Mouse (Mus musculus) R1 (cell line): ENCODE results near the gene Kdm4a.

Source experiments
- DNase-seq: peaks from one replicate; pipeline ENCODE4 v3.0.0-alpha.2; 2018; ENCODE audit warnings: low read depth, low spot score

Gene Kdm4a

DNA sequence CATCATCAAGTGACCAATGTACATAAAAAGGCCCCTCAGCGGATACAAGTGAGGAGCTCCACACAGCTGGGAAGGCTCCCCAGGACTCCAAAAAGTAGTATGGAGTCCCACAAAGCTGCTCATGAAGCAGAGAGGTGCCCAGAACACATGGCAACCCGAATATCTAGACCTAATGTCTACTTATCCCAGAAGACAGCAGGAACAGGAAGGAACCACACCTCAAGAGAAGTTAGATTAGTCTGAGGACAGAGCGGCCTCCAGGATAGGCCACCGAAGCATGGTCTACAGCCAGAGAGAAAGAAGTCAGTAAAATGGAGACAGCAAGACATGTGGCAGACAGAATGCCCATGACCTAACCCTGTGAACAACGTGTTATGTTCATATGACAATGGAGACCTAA is 25.0 kb downstream of the Kdm4a start:
- no peak for DNase-seq

- DNase-seq, result no peak
Observed at GRCm38 (mm10) chr4:118152020-118152785, 27.6 kb downstream of the Kdm4a start.

- no peak for DNase-seq
Observed at GRCm38 (mm10) chr4:118150804-118151203, 29.0 kb downstream of the Kdm4a start.

DNA sequence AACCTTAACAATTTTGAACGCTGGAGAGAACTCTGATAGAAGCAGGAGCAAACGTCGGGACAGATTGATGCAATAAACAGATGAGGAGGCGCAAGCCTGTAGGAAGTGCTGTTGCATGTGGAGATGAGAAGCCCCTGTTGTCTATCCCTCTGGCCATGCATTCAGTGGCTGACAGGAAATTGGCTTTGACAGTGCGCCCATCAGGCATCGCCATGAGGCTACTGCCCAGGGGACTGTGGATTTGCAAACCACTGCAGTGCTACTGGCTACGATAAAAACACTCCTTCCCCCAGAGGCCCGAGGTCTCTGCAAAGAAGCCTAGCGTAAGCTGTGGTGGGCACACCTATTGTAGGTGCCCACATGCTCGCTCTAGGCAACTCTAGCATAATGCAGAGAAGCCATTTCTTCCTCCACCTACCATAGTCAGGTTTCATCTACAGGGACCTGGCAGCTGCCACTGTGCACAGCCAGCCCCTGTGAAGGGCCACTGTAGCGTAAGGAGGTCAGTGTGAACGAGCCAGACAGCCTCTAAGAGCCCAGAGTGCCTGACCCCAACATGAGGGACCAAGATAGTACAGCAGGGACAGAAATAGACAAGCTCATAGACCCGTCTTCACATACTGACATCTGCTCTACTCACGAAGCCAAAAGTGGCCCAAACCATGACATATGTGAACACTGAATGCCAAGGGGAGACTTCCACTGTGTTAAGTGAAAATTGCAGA is 29.7 kb downstream of the Kdm4a start:
- no peak for DNase-seq

- no peak for DNase-seq
Observed at GRCm38 (mm10) chr4:118149055-118149576, 30.7 kb downstream of the Kdm4a start.

DNA sequence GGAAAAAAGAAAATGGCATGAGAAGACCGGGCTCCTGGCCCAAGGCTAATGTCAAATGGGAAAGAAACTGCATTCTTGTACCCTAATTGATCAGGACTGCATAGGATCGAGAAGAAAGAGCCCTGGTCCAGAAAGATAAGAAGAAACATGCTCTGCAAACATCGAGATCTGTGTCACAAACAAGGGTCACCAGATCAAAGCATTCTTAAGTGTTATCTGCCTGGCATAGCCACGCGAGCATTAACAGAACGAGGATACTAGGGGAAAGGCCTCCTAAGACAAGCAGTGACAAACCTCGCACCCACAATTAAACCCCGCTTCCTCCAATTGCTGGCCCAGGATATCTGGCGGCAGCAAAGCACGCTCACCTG is 31.5 kb downstream of the Kdm4a start:
- no peak for DNase-seq

DNA sequence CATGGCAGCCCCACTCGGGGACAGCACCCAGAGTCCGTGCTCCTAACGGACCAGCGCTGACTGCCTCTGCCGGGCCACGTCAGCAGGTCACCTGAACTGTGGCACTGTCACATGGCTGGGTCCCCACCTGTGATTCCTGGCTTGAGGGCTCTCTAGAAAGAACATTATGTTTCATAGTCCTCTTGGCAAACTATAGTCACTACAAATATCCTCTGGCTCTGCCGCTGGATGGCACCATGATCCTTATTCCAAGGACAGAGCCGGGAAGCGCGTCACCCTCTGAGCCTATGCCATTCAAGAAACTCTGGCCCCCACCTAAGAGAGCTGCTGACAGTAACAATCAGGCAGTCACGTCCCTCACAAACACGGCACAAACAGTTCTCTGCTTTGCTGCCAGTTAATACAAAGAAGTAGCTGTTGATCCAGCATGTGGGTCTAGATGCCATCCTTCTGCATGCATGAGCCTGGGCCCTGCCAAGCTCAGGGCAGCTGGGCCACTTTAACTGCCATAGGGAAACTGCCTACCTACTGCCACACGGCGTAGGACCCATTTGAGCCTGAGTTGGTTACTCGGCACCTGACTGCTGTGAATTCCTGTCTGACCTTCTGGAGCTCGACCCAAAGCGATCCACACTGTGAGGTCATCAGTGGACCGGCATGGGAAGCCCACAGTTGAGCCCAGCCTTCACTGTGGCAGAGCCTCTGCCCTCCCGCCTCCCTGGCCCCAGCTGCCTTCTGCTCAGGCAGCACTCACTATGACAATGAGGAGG is 32.1 kb downstream of the Kdm4a start:
- DNase-seq, result no peak

DNA sequence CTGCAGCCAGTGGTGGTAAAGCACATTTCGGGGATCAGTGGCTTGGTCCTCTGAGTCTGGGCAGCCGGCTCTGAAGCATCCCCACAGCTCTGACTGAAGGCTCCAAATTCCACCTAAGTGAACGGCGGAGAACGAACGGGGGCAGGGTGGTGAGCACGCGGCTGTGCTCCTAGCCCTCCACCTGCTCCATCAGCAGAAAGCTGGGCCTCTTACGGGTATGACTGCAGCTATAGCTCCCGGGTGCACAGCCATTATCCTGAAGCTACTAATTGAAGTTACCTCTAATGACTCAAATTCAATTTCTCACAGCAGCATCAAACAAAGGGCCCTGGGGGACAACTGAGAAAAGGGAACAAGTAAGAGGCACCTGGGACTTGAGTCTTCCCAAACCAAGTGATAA is 32.8 kb downstream of the Kdm4a start:
- DNase-seq, result no peak

- no peak for DNase-seq
Observed at GRCm38 (mm10) chr4:118144324-118144723, 35.5 kb downstream of the Kdm4a start.

DNA sequence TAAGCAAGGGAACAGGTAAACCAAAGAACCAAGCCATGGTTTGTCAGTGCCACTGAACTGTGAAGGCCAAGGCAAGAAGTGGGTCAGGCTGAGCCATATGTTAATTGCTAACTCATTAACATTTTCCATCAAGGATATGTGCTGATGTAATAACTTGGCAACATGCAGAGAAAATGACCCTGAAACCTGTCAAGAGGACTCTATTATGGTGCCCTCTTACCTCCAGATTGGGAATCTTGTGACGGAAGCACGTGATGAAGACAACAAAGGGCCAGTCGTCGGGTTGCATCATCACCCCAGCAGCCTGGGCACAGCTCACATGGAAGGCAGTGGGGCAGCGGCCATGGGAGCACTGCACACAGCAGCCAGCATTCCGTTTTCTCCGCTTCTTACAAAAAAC is 36.2 kb downstream of the Kdm4a start:
- no peak for DNase-seq

GRCm38 (mm10) chr4:118141511-118141910 is 38.3 kb downstream of the Kdm4a start:
- no peak for DNase-seq

- DNase-seq, result no peak
Observed at GRCm38 (mm10) chr4:118138891-118139290, 41.0 kb downstream of the Kdm4a start.

DNA sequence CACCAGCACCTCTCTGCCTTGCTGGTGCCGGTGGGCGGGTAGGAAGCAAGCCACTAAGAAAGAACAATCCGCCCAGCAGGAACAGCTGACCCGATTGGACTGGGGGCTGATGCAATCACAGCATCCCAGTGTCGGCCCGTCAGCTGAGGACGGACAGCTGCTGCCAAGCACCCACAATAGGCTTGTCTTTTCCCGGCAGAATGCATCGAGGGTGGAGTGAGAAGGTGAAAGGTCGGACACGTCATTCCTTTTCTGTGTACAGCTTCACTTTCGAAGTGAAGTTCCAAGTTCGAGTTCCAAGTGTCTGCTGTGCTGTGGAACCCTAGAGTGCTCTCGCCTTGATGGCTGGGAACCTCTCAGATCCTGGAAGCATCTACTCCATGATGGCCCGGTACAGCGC is 42.0 kb downstream of the Kdm4a start:
- no peak for DNase-seq

DNA sequence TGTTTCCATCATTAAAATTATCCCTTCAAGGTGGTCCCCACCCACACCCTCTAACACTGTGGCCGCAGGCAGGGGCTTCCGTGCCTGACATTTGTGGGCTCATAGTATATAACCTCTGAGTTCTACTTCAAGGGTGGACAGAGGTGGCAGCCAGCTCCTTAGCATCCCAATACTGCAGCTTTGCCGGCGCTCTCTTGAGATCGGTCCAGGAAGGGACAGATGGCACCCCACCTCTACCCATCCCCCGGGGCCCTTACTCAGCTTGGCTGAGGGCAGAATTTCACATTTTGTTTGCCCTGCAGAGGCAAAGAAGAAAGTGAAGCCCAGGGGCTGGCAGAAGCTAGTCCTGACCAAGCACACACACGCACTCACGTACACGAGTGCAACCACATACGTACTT is 42.5 kb downstream of the Kdm4a start:
- DNase-seq, result no peak

DNA sequence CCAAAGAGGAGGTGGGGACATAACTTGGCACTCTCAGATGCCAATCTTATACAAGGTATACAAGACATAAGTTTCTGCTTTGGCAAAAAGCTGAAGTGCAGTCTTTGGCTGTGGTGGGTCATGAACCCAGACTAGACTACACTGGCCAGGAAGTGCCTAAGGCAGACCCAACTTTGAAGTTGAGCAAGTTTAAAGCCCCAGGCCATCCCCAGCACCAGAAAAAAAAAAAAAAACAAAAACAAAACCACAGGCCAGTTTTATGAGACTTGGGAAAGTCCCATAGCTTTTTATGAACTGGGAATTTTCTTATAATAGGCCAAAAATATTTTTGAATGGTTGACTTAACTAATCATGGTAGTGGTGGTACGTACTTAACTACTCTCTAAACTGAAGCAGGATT is 44.4 kb downstream of the Kdm4a start:
- DNase-seq, result no peak

DNA sequence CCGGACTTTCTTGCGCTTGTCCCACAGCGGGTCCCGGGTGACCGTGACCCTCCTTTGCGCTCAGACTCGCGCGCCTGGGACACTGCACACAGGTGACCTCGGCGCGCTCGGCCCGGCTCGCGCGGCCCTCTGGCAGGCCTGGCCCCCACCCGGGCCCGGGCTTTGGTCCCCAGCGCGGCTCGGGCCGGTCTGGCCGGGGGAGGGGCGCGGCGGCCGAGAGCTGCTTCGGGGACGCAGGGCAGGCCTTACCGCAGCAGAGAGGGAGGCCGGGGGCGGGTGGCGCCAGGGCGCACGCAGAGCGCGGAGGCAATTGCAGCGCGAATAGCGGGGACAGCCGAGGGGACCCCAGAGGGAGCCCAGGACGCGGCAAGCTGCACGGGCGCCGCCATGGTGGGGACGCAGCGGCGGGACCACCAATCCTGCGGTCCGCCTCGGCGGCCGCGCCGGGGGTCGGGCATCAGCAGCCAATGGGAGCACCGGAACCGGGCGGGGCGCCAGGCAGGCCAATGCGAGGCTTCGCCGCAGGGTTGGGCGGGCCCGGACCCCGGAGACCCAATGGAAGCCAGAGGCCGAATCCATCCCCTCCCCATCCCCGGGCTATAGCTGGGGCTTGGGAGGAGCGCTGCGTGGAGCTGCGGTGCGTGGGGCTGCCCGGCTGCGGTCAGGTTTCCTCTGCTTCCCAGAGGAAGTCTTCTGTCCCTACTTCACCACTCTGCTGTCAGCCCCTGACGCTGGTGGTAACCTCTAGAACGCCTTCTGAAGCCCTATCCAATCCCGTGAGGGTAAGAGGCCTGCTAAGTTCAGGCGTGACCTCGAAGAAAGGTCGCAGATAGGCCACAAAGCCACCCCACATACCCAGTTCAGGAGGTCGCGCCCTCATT is 45.1 kb downstream of the Kdm4a start, which contains the start of gene St3gal3:
TSS of gene St3gal3 (minus strand) at position 430 of the 881 bp plus-strand sequence.
- peak; percentile 94 for DNase-seq

DNA sequence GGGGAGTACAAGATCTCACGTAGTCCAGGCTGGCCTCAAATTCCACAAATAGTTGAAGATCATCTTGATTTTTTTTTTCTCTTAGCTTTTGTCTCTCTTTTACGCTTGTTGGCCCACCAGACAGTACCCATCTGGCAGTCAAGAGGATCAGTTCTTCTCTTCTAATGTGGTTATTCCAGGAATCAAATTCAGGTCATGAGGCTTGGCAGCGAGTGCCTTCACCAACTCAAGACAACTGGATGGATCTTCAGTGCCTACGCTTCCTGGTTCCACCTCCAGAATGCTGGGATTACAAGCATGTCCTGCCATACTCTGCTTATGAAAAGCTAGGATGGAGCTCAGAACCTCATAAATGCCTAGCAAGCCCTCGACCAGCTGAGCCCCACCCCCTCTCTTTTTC is 48.5 kb downstream of the Kdm4a start:
- no peak for DNase-seq

GRCm38 (mm10) chr4:118123030-118123704 is 56.7 kb downstream of the Kdm4a start:
- DNase-seq, result no peak

DNA sequence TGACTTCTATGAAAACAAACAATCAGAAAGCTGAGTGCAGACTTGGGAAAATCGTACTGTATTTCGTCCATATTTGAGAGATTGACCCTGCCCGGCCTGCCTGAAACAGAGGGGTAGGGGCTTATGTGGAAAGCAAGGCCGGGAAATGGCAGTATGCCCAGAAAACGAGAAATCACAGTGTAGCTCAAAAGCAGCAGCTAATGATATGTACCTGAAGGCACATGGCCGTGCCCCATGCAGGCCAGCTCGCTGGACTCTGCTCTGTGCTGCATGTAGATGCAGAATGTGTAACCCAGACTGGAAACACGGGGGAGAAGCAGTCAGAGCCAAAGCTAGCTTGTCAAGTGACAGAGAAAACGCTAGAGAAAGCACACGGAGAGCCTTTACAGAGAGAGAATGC is 57.8 kb downstream of the Kdm4a start:
- DNase-seq, result no peak

DNA sequence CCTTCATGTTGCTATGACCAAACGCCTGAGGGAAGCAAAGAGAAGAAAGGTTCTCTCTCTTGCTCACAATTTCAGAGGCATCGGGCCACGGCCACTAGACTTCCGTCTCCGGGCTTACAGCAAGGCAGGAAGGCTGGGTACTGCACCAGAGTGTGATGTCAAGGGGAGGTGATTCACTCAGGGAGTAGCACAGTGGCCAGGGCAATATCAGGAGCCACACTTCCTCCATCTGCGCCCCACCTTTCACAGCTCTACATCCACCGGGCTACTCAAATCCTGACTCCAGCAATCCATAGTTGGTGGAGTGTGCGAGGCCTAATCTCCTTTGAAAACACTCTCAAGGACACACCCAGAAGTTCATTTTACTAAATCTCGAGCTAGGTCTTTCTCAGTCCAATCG is 62.3 kb downstream of the Kdm4a start:
- no peak for DNase-seq

DNA sequence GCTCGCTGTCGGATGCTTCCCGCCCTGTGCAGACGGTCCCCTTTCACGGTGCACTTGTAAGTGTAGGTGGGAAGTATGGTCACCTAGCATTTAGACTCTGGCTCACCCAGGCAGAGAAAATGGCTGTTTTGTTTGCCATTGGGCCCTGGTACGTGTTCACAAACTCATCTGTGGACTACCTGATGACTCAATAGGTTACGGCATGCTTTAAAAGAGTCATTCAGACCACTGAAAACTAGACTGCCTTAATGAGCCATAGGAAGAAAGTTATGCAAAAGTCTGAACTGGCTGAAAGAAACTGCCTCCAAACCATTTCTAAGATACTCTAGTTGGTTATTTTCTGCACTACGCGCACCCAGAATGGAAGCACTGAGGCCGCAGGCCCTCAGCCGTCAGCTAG is 63.7 kb downstream of the Kdm4a start:
- DNase-seq, result no peak
